Mouse (Mus musculus): ENCODE data around the gene Bcl10.

GRCm38 (mm10) chr3:145962411-145962810 lies 39.8 kb downstream of the Bcl10 start:
- TF ChIP-seq CTCF (IDR thresholded peaks at IDR 0.05; ENCODE audit: borderline replicate concordance, insufficient read depth, low read depth, low read length) (no peak), POLR2A (IDR thresholded peaks at IDR 0.05; ENCODE audit: borderline replicate concordance, insufficient read depth, low read length) (no peak)

Measured in cerebellum, adult 2 months (tissue).